In genomic region chr3:123846554-123846953, GRCm38 (mm10) we compare ENCODE assay signal across 21 mouse cellular contexts.
DNase-seq lines count a peak whose midpoint lies in the region; TF ChIP-seq lines count a peak whose summit lies in the region.
"Had no signal": no experiment of that assay in that cellular context is flagged by ENCODE, and none has a peak within 500 bp of the region (broad histone marks: within the 10 kb centered on the region; RNA-seq: fewer than 3 reads in every experiment).

No protein-coding gene starts in this region.

- no peaks in the 10 kb centered on the region for H3K9me3 ChIP-seq in CH12.LX (replicated peaks; ENCODE audit: low read length)
- H3K9me3 ChIP-seq in ES-E14 (ENCODE audit: control insufficient read depth, insufficient read depth, low read depth, low read length) = no peaks in the 10 kb centered on the region
- H3K9me3 ChIP-seq in MEL (replicated peaks; ENCODE audit: insufficient read depth, low read length) = no peaks in the 10 kb centered on the region

- dilution Hi-C loops in CH12.LX (cut with MboI; ENCODE audit: extremely low pct_ligation_motif_present, extremely low pct_unique_long_range_greater_than_20kb, low sequenced_read_pairs) = no loop called here

- TF ChIP-seq CTCF in CH12.LX (conservative IDR thresholded peaks at IDR 0.05 in 1 of 2, IDR thresholded peaks at IDR 0.05 in 1 of 2; ENCODE audit: low read depth in 2 of 2, low read length in 2 of 2) (no peak), MEL (IDR thresholded peaks at IDR 0.05 in 2 of 3, conservative IDR thresholded peaks at IDR 0.05 in 1 of 3; ENCODE audit: control insufficient read depth in 1 of 3, insufficient read depth in 1 of 3, low read depth in 2 of 3, low read length in 3 of 3, poor library complexity in 1 of 3, severe bottlenecking in 1 of 3) (no peak)

- TF ChIP-seq POLR2A in CH12.LX (IDR thresholded peaks at IDR 0.05; ENCODE audit: low read depth, low read length) (no peak), MEL (IDR thresholded peaks at IDR 0.05; ENCODE audit: control insufficient read depth in 1 of 2, insufficient read depth in 1 of 2, low read depth in 1 of 2, low read length in 2 of 2, poor library complexity in 1 of 2) (no peak)

- in situ Hi-C loops in CH12.LX (cut with MboI; ENCODE audit: low pct_ligation_motif_present, low pct_unique_long_range_greater_than_20kb, low sequenced_read_pairs) (no loop called here), ES-E14 (cut with MboI; ENCODE audit: low sequenced_read_pairs in 2 of 2, unreplicated experiment in 2 of 2) (no loop called here)

- no peaks in the 10 kb centered on the region for H3K27me3 ChIP-seq in CH12.LX (replicated peaks)
- no peaks in the 10 kb centered on the region for H3K27me3 ChIP-seq in MEL (ENCODE audit: control insufficient read depth in 1 of 2, insufficient read depth in 2 of 2, low read length in 2 of 2)
- H3K27me3 ChIP-seq: Patski had no signal

- DNase-seq in CH12.LX (ENCODE audit: extremely low read depth) = no peak
- no peak for DNase-seq in ES-E14 (ENCODE audit: low read depth, low spot score)
- DNase-seq in MEL (ENCODE audit: low read depth, low spot score) = no peak
- no peak for DNase-seq in embryo, embryonic 10 days (ENCODE audit: low spot score)
- no peak for DNase-seq in layer of hippocampus, postnatal 10 days (ENCODE audit: low spot score in 2 of 2)
- DNase-seq in heart, adult 8-10 months (ENCODE audit: low spot score) = no peak
- DNase-seq: adrenal gland, adult 2 months; adrenal gland, adult 8-10 months; adrenal gland, postnatal 10 days; adrenal gland, postnatal 14 days; adrenal gland, postnatal 25 days; adrenal gland, postnatal 36 days; B cell, adult 2 months; cerebellum, adult 11 months; cerebellum, adult 11-12 months; cerebellum, adult 18-20 months; cerebellum, adult 2 months; cerebellum, adult 8-10 months; cerebellum, adult 9-10 months had no signal

- H3K4me1 ChIP-seq in CH12.LX (ENCODE audit: control insufficient read depth in 1 of 2, insufficient read depth in 2 of 2) = no peaks in the 10 kb centered on the region
- H3K4me1 ChIP-seq in ES-E14 (ENCODE audit: control insufficient read depth in 2 of 2, insufficient read depth in 2 of 2, low read length in 2 of 2, poor library complexity in 1 of 2) = no peaks in the 10 kb centered on the region
- H3K4me1 ChIP-seq in MEL (ENCODE audit: control insufficient read depth in 1 of 2, insufficient read depth in 2 of 2, low read length in 2 of 2) = no peaks in the 10 kb centered on the region

- H3K9ac ChIP-seq in CH12.LX (ENCODE audit: insufficient read depth, low read depth) (no peak overlapping the region), ES-E14 (ENCODE audit: insufficient read depth, low read depth, low read length, poor library complexity, severe bottlenecking) (no peak overlapping the region), MEL (ENCODE audit: control insufficient read depth, low read depth, low read length, poor library complexity, severe bottlenecking) (no peak overlapping the region)

- TF ChIP-seq EP300 in CH12.LX (IDR thresholded peaks at IDR 0.05; ENCODE audit: low read length) = no peak
- TF ChIP-seq EP300 in MEL (IDR thresholded peaks at IDR 0.05; ENCODE audit: low read depth in 1 of 2, low read length in 2 of 2) = no peak

- no peaks in the 10 kb centered on the region for H3K79me2 ChIP-seq in CH12.LX (replicated peaks; ENCODE audit: control insufficient read depth, extremely low read depth, insufficient read depth, poor library complexity, severe bottlenecking)
- no peaks in the 10 kb centered on the region for H3K79me2 ChIP-seq in MEL (ENCODE audit: control insufficient read depth, insufficient read depth, low read length, poor library complexity)

- no peak overlapping the region for H3K27ac ChIP-seq in CH12.LX (ENCODE audit: insufficient read depth, low read depth)
- no peak overlapping the region for H3K27ac ChIP-seq in ES-E14 (ENCODE audit: insufficient read depth, low read depth, low read length, poor library complexity, severe bottlenecking)
- no peak overlapping the region for H3K27ac ChIP-seq in MEL (ENCODE audit: control insufficient read depth, low read depth, low read length)

- H3K36me3 ChIP-seq in CH12.LX (replicated peaks in 1 of 2; ENCODE audit: control insufficient read depth in 1 of 2, insufficient read depth in 1 of 2, low read length in 1 of 2) = no peaks in the 10 kb centered on the region
- H3K36me3 ChIP-seq in ES-E14 (ENCODE audit: control insufficient read depth, insufficient read depth, low read length, poor library complexity, severe bottlenecking) = no peaks in the 10 kb centered on the region
- no peaks in the 10 kb centered on the region for H3K36me3 ChIP-seq in MEL (ENCODE audit: control insufficient read depth in 1 of 2, insufficient read depth in 2 of 2, low read length in 2 of 2)
- H3K36me3 ChIP-seq: G1E had no signal

- H3K4me3 ChIP-seq in CH12.LX (replicated peaks in 1 of 3; ENCODE audit: low read depth in 2 of 3, low read length in 2 of 3, poor library complexity in 1 of 3) = no peak overlapping the region
- H3K4me3 ChIP-seq in ES-E14 (ENCODE audit: insufficient read depth in 1 of 2, low read depth in 1 of 2, low read length in 2 of 2, poor library complexity in 1 of 2, severe bottlenecking in 1 of 2) = no peak overlapping the region
- H3K4me3 ChIP-seq in MEL (ENCODE audit: control insufficient read depth in 1 of 2, insufficient read depth in 1 of 2, low read depth in 2 of 2, low read length in 2 of 2) = no peak overlapping the region

- H3K4me2 ChIP-seq in CH12.LX (ENCODE audit: insufficient read depth, low read depth, poor library complexity, severe bottlenecking) = no peak overlapping the region

- no peak for TF ChIP-seq RAD21 in CH12.LX (IDR thresholded peaks at IDR 0.05; ENCODE audit: low read depth, low read length)
- TF ChIP-seq RAD21 in MEL (IDR thresholded peaks at IDR 0.05; ENCODE audit: low read depth, low read length) = no peak

TF ChIP-seq in CH12.LX, 34 proteins besides CTCF, POLR2A, EP300 and RAD21:
- TF ChIP-seq GABPA (IDR thresholded peaks at IDR 0.05; ENCODE audit: insufficient replicate concordance, low read depth, low read length) (no peak), MAFK (IDR thresholded peaks at IDR 0.05; ENCODE audit: insufficient replicate concordance, low read length) (peak; percentile 64)

TF ChIP-seq in ES-E14, 5 proteins besides CTCF, POLR2A, EP300 and RAD21:
- TF ChIP-seq CHD2 (IDR thresholded peaks at IDR 0.05; ENCODE audit: low read depth, low read length) (no peak), HCFC1 (IDR thresholded peaks at IDR 0.05; ENCODE audit: borderline replicate concordance, insufficient read depth, low read length) (no peak), MAFK (IDR thresholded peaks at IDR 0.05; ENCODE audit: insufficient read depth, low read depth, low read length) (peak; percentile 71; the same call in 1 of the 2 replicates), ZC3H11A (IDR thresholded peaks at IDR 0.05; ENCODE audit: borderline replicate concordance, low read depth, low read length) (no peak), ZNF384 (IDR thresholded peaks at IDR 0.05; ENCODE audit: low read depth, low read length) (no peak)
TF ChIP-seq in ES-E14: peak in this region for 1.

TF ChIP-seq in MEL, 35 proteins besides CTCF, POLR2A, EP300 and RAD21:
- TF ChIP-seq MYC (IDR thresholded peaks at IDR 0.05; ENCODE audit: low read depth, low read length) = no peak
- no peak for TF ChIP-seq HCFC1 (IDR thresholded peaks at IDR 0.05; ENCODE audit: low read depth, low read length)
- TF ChIP-seq MAFK (IDR thresholded peaks at IDR 0.05; ENCODE audit: borderline replicate concordance, low read depth, low read length) = 0 out of 2 replicates have a peak, but pooled peaks have one; percentile 19

Comparison
In these comparisons a context has a peak if more than half of its experiments do, and no peak if none do; other contexts are left out.
1. Of the 35 proteins assayed by ChIP-seq in both MEL and CH12.LX: peak only in MEL: none; only in CH12.LX: none; in both: MAFK; in neither: 34.